Mouse (Mus musculus) spleen, adult 2 months (tissue): ENCODE results near the gene Slc4a4.

Experiments
- CTCF ChIP-seq: fragments of 200-500 bp; IDR thresholded peaks from 2 replicates; pipeline ENCODE4 v1.5.1; 2011; ENCODE audit warnings: mild to moderate bottlenecking, inconsistent platforms; ENCODE audit not compliant: insufficient read depth, insufficient read length, insufficient replicate concordance; ENCODE audit errors: extremely low read depth
- POLR2A ChIP-seq: fragments of 200-500 bp; IDR thresholded peaks from 2 replicates; pipeline ENCODE4 v1.6.1; 2011; ENCODE audit warnings: low read depth, low read length, inconsistent platforms

- TF ChIP-seq CTCF (no peak), POLR2A (no peak)
Measured at GRCm38 (mm10) chr5:89027518-89028085, 141.0 kb downstream of the Slc4a4 start.
